Mouse (Mus musculus) lung, adult 2 months (tissue): ENCODE results near the gene Txndc8.

Experiments
- CTCF ChIP-seq: fragments of 200-500 bp; IDR thresholded peaks from 2 replicates; pipeline ENCODE4 v1.5.1; 2011; ENCODE audit warnings: mild to moderate bottlenecking, low read length, control low read depth; ENCODE audit not compliant: insufficient read depth
- POLR2A ChIP-seq: fragments of 200-500 bp; IDR thresholded peaks from 2 replicates; pipeline ENCODE4 v1.6.1; 2011; ENCODE audit warnings: low read depth, mild to moderate bottlenecking, control low read depth, low read length, borderline replicate concordance; ENCODE audit errors: extremely low read depth

- no peak for TF ChIP-seq POLR2A
- no peak for TF ChIP-seq CTCF
Measured at GRCm38 (mm10) chr4:57954991-57955390, 53.9 kb downstream of the Txndc8 start.
